Mouse (Mus musculus) embryonic fibroblast, embryonic 13.5 days (primary cell): Measurements from ENCODE around the gene Defb42. TPM values are rescaled to one million over a fixed set of nuclear protein-coding genes. Genes with fewer than 3 reads are reported as not detected.

ENCODE experiments used
- H3K27ac ChIP-seq: 2 replicates; pipeline ENCODE4 v1.5.1; 2012; ENCODE audit warnings: low read length, control low read depth, inconsistent platforms; ENCODE audit not compliant: insufficient read depth
- H3K4me1 ChIP-seq: 2 replicates; pipeline ENCODE4 v1.6.1; 2011; ENCODE audit warnings: low read length; ENCODE audit not compliant: control insufficient read depth, insufficient read depth
- H3K4me3 ChIP-seq: 2 replicates; pipeline ENCODE4 v1.5.1; 2011; ENCODE audit warnings: mild to moderate bottlenecking, control low read depth, low read length; ENCODE audit not compliant: insufficient read depth
- CTCF ChIP-seq: IDR thresholded peaks from 2 replicates; pipeline ENCODE4 v1.5.1; 2011; ENCODE audit warnings: mild to moderate bottlenecking, control low read depth, low read length, moderate library complexity, borderline replicate concordance; ENCODE audit not compliant: insufficient read depth
- POLR2A ChIP-seq: IDR thresholded peaks from 2 replicates; pipeline ENCODE4 v1.6.1; 2011; ENCODE audit warnings: low read depth, mild to moderate bottlenecking, control low read depth, low read length, moderate library complexity
- polyA plus RNA-seq: library from polyadenylated mRNA; stranded (reverse); fragments of >200 nt; gene quantifications from 2 replicates; pipeline ENCODE4 v1.2.4, GENCODE M21; 2011; ENCODE audit warnings: low read depth; ENCODE audit not compliant: missing spikeins, insufficient read length

The Defb42 gene
- polyA plus RNA-seq, result not detected in 2 replicates

DNA sequence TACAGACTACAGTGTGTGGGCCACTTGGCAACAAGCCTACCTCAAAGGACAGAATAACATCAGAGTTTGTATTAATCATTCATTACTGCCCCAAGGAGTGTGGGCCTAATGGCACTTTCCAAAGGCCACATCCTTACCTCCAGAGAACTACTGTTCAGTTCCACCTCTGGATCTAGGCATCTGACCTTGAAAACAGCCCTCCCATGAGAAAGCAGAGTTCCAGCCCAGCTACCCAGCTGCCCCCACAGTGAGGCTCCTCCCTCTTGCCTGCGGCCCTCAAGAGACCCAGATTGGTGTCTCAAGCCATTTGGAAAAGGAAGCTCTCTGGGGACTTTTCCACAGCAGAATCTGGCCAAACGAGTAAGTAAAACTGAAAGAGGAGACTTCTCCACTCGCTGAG is at the start of gene Defb42:
TSS of gene Defb42 (plus strand) at position 301 of the 400 bp plus-strand sequence.
- Histone ChIP-seq H3K4me3 (no peak within 1 kb of the TSS), H3K27ac (no peak within 1 kb of the TSS)

DNA sequence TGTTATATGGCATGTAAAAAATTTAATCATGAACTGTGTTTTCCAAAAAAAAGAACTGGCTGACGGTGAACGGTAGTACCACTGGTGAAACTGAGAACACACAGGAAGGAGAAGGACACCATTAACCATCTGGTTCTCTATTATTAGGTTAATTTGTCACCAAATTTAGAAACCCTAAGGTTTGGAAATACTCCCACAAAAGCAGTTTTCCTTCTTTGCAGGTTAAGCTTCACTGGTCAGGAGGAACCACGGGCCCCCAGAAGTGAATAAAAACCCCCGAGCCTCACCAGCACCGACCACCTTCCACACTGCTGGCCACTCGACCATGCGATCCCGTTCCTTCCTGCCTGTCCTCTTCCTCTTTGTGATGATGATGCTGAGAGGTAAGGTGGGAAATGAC is 49.0 kb upstream of the Defb42 start, which contains the start of gene Defb47:
TSS of gene Defb47 (plus strand) at position 301 of the 400 bp plus-strand sequence.
- H3K4me1 ChIP-seq, result peaks cover 2% of the 10 kb centered on the region; the same call in 1 of the 2 replicates
- TF ChIP-seq CTCF (no peak), POLR2A (no peak)

More for the DNA sequence above, at the start of gene Defb42:
- no peak for TF ChIP-seq CTCF
- TF ChIP-seq POLR2A, result no peak
- no peaks in the 10 kb centered on the region for H3K4me1 ChIP-seq

DNA sequence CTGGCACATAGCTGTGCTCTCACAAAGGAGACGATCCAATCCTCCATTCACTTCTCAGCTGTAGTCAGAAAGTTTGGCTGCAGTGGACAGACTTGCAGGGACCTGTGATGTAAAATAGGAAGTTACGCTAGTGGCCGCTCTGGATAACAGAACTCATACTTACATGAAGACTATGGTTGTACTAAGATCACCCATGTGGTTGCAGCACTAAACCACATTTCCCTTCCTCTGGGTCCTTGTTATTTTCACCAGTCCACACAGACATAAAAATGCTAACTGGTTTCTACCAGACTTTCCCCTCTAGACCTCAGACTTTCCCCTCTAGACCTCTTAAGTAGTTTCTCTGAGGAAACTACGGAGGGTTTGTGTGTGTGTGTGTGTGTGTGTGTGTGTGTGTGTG is 47.8 kb upstream of the Defb42 start:
- TF ChIP-seq CTCF, result no peak
- no peak for TF ChIP-seq POLR2A
- Histone ChIP-seq H3K27ac (no peak overlapping the region), H3K4me3 (no peak overlapping the region), H3K4me1 (no peaks in the 10 kb centered on the region; the same call in 1 of the 2 replicates)

More for the DNA sequence above, 49.0 kb upstream of the Defb42 start, which contains the start of gene Defb47:
- Histone ChIP-seq H3K4me3 (no peak within 1 kb of the TSS), H3K27ac (no peak within 1 kb of the TSS)

DNA sequence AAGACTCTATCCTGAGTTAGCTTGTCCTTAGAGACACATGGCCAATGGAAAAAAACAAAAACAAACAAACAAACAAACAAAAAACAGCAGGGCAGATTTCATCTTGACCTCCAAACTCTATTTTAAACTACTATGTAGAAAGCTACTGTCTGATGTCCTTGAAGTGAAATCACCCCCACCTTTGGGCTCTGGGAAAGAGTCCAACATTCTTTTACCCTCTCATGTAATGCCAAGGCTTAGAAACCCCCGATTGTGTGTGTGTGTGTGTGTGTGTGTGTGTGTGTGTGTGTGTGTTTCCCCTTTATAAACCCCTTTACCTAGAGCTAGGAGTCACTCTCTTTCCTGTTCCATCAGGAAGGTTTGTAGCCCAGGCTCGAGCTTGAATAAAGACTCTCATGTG is 44.2 kb upstream of the Defb42 start:
- no peak for TF ChIP-seq POLR2A
- no peak for TF ChIP-seq CTCF
- H3K4me1 ChIP-seq, result no peaks in the 10 kb centered on the region; the same call in 1 of the 2 replicates

DNA sequence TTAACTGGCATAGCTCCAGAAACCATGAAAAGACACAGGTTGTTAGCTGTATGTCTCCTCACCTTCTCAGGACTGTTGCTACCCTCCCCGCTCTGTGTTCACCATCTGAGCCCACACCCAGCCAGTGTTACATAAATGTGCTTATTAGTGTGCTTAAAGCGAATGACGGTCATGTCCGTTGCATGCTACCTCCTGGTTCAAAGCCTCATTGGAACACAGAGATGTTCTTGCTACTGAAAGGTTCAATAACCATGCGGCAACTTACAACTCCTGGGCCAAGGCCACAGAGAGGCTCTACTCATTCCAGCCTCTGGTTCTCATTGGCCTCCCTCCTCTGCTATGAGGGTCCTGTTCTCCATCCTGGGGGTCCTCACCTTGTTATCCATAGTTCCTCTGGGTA is 35.3 kb upstream of the Defb42 start, which contains the start of gene Defb43:
TSS of gene Defb43 (plus strand) at position 301 of the 400 bp plus-strand sequence.
- H3K4me3 ChIP-seq, result no peak within 1 kb of the TSS
- no peak within 1 kb of the TSS for H3K27ac ChIP-seq
- no peak for TF ChIP-seq POLR2A
- TF ChIP-seq CTCF, result no peak
- peaks cover 5% of the 10 kb centered on the region for H3K4me1 ChIP-seq

More for the DNA sequence above, 44.2 kb upstream of the Defb42 start:
- Histone ChIP-seq H3K4me3 (no peak overlapping the region), H3K27ac (no peak overlapping the region)

DNA sequence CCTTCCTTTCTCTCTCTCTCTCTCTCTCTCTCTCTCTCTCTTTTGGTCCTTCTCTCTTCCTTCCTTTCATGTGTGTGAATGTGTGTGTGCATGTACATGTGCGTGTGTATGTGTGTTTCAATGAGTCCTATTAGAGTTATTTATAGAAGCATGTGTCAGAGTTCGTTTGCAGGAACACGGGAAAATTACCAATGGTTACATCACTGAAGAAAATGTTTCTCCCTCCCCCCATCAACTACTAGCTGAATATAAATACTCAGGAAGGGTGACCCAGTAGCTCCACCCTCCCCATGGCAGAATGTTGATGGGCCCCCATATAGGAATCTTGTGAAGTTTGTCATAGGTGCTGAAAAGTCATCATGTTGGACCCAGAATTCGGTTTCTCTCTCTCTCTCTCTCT is 33.7 kb upstream of the Defb42 start:
- no peak overlapping the region for H3K4me3 ChIP-seq
- TF ChIP-seq POLR2A (no peak), CTCF (no peak)

DNA sequence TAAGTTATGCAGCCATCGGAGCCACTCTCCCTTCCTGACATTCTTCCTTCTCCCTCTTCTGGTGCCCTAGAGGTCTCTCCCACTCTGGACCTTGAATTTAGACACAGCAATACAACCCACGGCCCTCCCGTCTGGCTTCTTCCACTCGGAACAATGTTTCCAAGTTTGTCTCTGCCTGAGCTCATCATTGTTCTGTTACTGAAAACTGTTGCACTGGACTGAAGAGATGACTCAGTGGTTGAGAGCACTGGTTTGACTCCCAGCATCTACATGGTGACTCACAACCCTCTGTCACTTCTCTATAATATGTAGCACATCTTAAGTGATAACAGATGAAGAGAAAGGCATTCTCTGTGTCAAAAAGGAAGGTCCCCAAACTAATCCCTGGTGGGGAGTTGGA is 32.1 kb upstream of the Defb42 start:
- TF ChIP-seq CTCF, result no peak
- TF ChIP-seq POLR2A, result no peak
- H3K4me3 ChIP-seq, result no peak overlapping the region
- H3K27ac ChIP-seq, result peak overlapping the region; percentile 85
- peaks cover 5% of the 10 kb centered on the region for H3K4me1 ChIP-seq

More for the DNA sequence above, 33.7 kb upstream of the Defb42 start:
- H3K4me1 ChIP-seq, result peaks cover 5% of the 10 kb centered on the region
- 0 out of 2 replicates have a peak overlapping the region, but pooled peaks have one; percentile 0 for H3K27ac ChIP-seq

DNA sequence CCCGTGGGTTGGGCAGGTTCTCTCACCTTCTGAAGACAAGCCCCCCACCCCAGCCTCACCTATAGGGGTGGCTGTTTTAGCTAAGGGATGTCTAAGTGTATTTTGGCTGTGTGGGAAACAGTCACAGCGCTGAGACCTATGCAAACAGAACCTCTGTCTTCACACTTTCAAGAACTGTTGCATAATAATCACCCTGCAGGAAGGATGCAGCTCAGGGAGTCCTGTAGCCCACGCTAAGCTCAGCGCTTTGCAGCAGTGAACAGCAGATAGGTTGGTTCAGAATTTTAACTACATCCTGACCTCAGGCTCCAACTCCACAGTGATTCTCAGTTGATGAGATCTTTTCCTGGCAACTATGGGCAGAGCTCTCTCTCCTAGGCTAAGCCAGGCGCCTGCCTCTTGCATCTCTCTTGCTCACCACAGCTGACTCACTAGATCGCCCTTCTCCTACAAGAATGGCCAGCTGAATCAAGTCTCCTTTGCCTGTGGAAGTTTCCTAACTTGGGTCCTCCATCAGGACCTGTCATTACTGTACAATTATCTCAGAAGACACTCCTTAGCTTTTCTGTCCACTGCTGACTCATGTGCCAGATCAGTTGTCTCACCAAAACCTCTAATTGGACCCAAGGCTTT is 26.2 kb upstream of the Defb42 start:
- no peak for TF ChIP-seq POLR2A
- TF ChIP-seq CTCF, result no peak
- no peak overlapping the region for H3K4me3 ChIP-seq
- peak overlapping the region; percentile 88 for H3K27ac ChIP-seq
- peaks cover 9% of the 10 kb centered on the region; the same call in 1 of the 2 replicates for H3K4me1 ChIP-seq

DNA sequence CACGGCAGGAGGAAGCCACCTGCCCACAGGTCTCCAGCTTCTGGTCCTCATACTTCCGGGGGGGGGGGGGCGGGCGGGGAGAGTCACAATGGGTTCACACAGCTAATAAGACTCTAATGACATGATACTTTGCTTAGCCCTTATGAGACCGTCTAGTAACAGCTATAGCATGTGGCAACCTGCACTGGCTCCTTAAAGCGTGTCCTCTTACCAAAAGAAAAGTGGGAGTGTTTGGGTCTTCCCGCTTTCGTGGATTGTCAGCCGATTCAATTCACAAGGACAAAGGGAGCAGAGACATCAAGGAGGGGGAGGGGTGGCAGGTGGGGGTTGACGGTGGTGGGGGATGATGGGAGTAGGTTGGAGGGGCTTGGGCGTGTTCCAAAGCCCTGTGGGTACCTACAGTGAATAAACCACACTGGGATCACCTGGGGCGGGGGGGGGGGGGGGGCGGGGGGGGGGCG is 3.1 kb downstream of the Defb42 start, which contains the start of gene Defb30:
TSS of gene Defb30 (minus strand) at position 51 of the 461 bp plus-strand sequence.
- TF ChIP-seq CTCF (no peak), POLR2A (no peak)
- Histone ChIP-seq H3K4me3 (no peak within 1 kb of the TSS), H3K4me1 (no peaks in the 10 kb centered on the region), H3K27ac (no peak within 1 kb of the TSS)

DNA sequence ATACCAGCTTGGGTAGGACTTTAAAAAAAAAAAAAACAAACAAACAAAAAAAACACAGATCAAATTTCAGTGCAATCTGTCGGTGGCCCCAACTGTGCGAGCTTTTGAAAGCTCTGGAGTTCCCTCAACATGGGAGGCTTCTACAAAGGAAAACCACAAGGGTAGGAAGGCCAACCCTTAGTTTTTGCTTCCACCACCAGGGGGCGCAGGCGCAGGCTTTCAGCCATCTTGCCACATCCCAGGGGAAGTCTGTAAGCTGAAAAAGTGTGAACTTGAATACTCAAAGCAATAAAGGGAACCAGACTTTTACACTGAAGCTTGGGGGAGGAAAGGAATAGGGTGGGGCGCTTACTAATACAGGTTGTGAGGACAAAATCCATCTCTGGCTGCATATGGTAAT is 4.0 kb downstream of the Defb42 start:
- no peaks in the 10 kb centered on the region for H3K4me1 ChIP-seq
- no peak overlapping the region for H3K4me3 ChIP-seq
- no peak overlapping the region for H3K27ac ChIP-seq
- peak; percentile 29; the same call in 1 of the 2 replicates for TF ChIP-seq CTCF
- TF ChIP-seq POLR2A, result no peak
